Comparison of ENCODE assay signal across 13 mouse cellular contexts in the genomic region with DNA sequence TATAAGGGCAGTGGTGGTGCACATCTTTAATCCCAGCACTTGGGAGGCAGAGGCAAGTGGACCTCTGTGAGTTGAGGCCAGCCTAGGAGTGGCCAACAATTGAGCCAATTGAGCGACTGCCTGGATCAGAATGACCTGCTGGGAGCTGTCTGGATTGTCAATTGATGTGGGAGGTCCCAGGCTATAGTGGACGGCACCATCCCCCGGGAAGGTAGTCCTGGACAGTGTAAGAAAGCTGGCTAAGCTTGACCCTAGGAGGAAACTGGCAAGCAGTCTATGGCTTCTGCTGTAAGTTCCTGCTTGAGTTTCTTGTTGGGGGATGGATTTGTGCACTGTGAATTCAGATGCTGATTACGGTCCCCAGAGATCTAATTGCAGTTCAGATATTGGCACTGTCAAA.
"Had no signal": no experiment of that assay in that cellular context is flagged by ENCODE, and none has a peak within 500 bp of the region (broad histone marks: within the 10 kb centered on the region; RNA-seq: fewer than 3 reads in every experiment).

No protein-coding gene starts in this region.

- DNase-seq: kidney, postnatal 14 days; left cerebral cortex, postnatal 4 days; liver, embryonic 13.5 days; lung, adult 18-20 months; retina, postnatal 1 day; right cerebral cortex, postnatal 4 days; spleen, adult 18-20 months; thymus, adult 18-20 months; thymus, postnatal 14 days had no signal

- H3K4me3 ChIP-seq: limb, embryonic 13.5 days; liver, embryonic 13.5 days; midbrain, embryonic 12.5 days; neural tube, embryonic 13.5 days had no signal

- H3K4me2 ChIP-seq: limb, embryonic 13.5 days; liver, embryonic 13.5 days; midbrain, embryonic 12.5 days; neural tube, embryonic 13.5 days had no signal

- H3K36me3 ChIP-seq: limb, embryonic 13.5 days; liver, embryonic 13.5 days; midbrain, embryonic 12.5 days; neural tube, embryonic 13.5 days had no signal

- H3K27ac ChIP-seq: limb, embryonic 13.5 days; liver, embryonic 13.5 days; midbrain, embryonic 12.5 days; neural tube, embryonic 13.5 days had no signal

- H3K9ac ChIP-seq: limb, embryonic 13.5 days; liver, embryonic 13.5 days; midbrain, embryonic 12.5 days; neural tube, embryonic 13.5 days had no signal

- H3K27me3 ChIP-seq: limb, embryonic 13.5 days; liver, embryonic 13.5 days; midbrain, embryonic 12.5 days; neural tube, embryonic 13.5 days had no signal

- H3K9me3 ChIP-seq: limb, embryonic 13.5 days; liver, embryonic 13.5 days; midbrain, embryonic 12.5 days; neural tube, embryonic 13.5 days had no signal

- ATAC-seq: midbrain, embryonic 16.5 days had no signal
